Mouse (Mus musculus) hindbrain, embryonic 13.5 days (tissue): ENCODE results near the gene Nat8f1. TPM values are rescaled to one million over a fixed set of nuclear protein-coding genes. Genes with fewer than 3 reads are reported as not detected.

Experiments used
- ATAC-seq: fragments of 200-750 bp; cut with Nextera tagmentation; 2 replicates; pipeline ENCODE4 v1.8.0; 2017; ENCODE audit warnings: moderate TSS enrichment; ENCODE audit not compliant: low FRiP score
- H3K27ac ChIP-seq: fragments of 300-500 bp; sonication (generic); 2 replicates; pipeline ENCODE4 v1.5.1; 2015; ENCODE audit warnings: inconsistent platforms, mild to moderate bottlenecking, moderate library complexity
- H3K27me3 ChIP-seq: fragments of 300-500 bp; sonication (generic); 2 replicates; pipeline ENCODE4 v1.6.1; 2015; ENCODE audit warnings: mild to moderate bottlenecking, inconsistent platforms
- H3K36me3 ChIP-seq: fragments of 300-500 bp; sonication (generic); 2 replicates; pipeline ENCODE4 v1.6.1; 2015; ENCODE audit warnings: mild to moderate bottlenecking, inconsistent platforms
- H3K4me1 ChIP-seq: fragments of 300-500 bp; sonication (generic); replicated peaks from 2 replicates; pipeline ENCODE4 v1.6.1; 2015; ENCODE audit warnings: inconsistent platforms
- H3K4me2 ChIP-seq: fragments of 300-500 bp; sonication (generic); 2 replicates; pipeline ENCODE4 v1.6.1; 2015; ENCODE audit warnings: inconsistent platforms, mild to moderate bottlenecking, moderate library complexity
- H3K4me3 ChIP-seq: fragments of 300-500 bp; sonication (generic); 2 replicates; pipeline ENCODE4 v1.5.1; 2015; ENCODE audit warnings: mild to moderate bottlenecking, inconsistent platforms
- H3K9ac ChIP-seq: fragments of 300-500 bp; sonication (generic); 2 replicates; pipeline ENCODE4 v1.6.1; 2015; ENCODE audit warnings: mild to moderate bottlenecking, inconsistent platforms
- H3K9me3 ChIP-seq: fragments of 300-500 bp; sonication (generic); 2 replicates; pipeline ENCODE4 v1.6.1; 2016; ENCODE audit warnings: inconsistent platforms
- WGBS: fragments of 180-500 bp; shearing (Covaris S2); methylation state at CpG from one replicate; pipeline ENCODE4 v1.1.7; 2015; 5-methylcytosine and 5-hydroxymethylcytosine counted together
- polyA plus RNA-seq: library from polyadenylated mRNA; unstranded; fragments of >200 nt; fragmentation: Nextera tagmentation; extraction: Ambion mirVana; gene quantifications from 2 replicates; pipeline ENCODE4 v1.2.1, GENCODE M21; 2015

The Nat8f1 gene
- polyA plus RNA-seq, 1 experiment from 2014 or later = 20.0 TPM

DNA sequence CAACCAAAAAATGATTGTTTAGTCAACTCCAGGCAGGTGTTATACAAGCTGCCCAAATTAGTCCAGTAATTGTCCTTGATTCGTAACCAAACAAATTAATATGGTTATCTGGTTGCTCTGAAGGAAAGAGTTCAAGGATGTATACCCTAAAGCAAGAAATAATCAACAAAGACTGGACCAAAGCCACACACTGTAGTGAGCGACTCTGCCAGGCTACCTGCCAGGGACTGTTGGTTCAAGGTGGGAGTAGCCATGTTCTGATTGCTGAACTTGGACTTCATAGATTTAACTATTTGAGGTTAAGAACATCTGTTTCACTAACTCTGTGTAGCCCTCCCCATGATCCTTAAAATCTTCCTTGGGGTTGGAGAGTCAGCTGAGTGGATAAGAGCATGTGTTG, 52.4 kb downstream of the Nat8f1 start:
- Histone ChIP-seq H3K4me1 (no peaks in the 10 kb centered on the region), H3K4me3 (no peak overlapping the region)
- ATAC-seq = no peak

DNA sequence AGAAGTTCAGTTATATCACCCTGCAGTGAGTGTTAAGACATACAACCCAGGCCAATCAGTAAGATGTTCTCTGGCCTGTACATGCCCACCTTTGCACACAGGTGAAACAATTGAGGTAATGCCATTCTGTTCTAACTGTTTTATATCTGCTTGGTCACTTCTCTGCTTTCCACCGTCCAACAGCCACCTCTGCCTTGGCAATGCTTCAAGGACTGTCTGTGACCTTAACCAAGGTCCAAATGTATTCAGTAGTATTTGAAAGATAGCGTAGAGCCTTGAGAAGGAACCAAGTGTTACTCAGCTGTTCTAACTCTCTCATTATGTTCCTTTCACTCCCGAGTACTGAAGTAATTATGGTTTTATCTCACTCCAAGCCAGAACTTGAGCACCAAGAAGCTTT, 52.9 kb downstream of the Nat8f1 start:
- Histone ChIP-seq H3K4me3 (no peak overlapping the region), H3K36me3 (no peaks in the 10 kb centered on the region), H3K9me3 (no peaks in the 10 kb centered on the region), H3K4me1 (no peaks in the 10 kb centered on the region), H3K9ac (no peak overlapping the region), H3K27me3 (no peaks in the 10 kb centered on the region), H3K27ac (no peak overlapping the region), H3K4me2 (no peak overlapping the region)
- ATAC-seq = no peak
- WGBS = 82% methylated on average over 3 of the region's 3 CpGs

More for the DNA sequence above, 52.4 kb downstream of the Nat8f1 start:
- no peak overlapping the region for H3K4me2 ChIP-seq
- no peaks in the 10 kb centered on the region for H3K9me3 ChIP-seq
- no peak overlapping the region for H3K27ac ChIP-seq
- WGBS = 86% methylated on average over 2 of the region's 2 CpGs
- no peaks in the 10 kb centered on the region for H3K36me3 ChIP-seq
- no peaks in the 10 kb centered on the region for H3K27me3 ChIP-seq
- H3K9ac ChIP-seq = no peak overlapping the region

DNA sequence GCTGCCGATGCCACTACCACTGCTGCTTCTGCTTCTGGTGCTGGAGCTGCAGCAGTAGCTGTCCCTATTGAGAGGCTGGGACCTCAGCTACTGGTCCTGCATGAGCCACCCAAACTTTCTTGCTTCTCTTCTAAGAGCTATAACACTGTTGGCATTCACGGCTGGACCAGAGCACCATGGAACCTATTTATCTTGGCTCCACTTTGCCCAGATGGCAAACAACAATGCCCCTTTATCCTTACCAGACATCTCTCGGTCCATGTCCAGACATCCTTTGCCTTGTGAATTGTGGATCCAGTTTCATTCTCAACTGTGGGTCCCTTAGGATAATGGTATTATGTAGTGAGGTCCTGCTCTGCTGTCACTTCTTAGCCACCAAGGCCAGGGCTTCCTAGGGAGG, 54.2 kb downstream of the Nat8f1 start:
- no peak for ATAC-seq
- Histone ChIP-seq H3K27me3 (no peaks in the 10 kb centered on the region), H3K9ac (no peak overlapping the region), H3K4me1 (no peaks in the 10 kb centered on the region), H3K36me3 (no peaks in the 10 kb centered on the region), H3K4me2 (no peak overlapping the region), H3K4me3 (no peak overlapping the region), H3K27ac (no peak overlapping the region), H3K9me3 (no peaks in the 10 kb centered on the region)
- WGBS = 79% methylated on average over 3 of the region's 3 CpGs

Other genes with a start within 250 kb of the Nat8f1 start
- gene Nat8f7, start 202.5 kb downstream of the Nat8f1 start, polyA plus RNA-seq = 0.09 TPM in 1 of 2 replicates, not detected in the other
- gene Nat8f3, start 149.9 kb downstream of the Nat8f1 start, polyA plus RNA-seq = 0.40 and 0.44 TPM in 2 replicates
- not detected in 2 replicates for gene Nat8f6, start 94.7 kb downstream of the Nat8f1 start, polyA plus RNA-seq
- 0.29 TPM in 1 of 2 replicates, not detected in the other for gene Nat8f5, start 94.7 kb downstream of the Nat8f1 start, polyA plus RNA-seq
- gene Nat8, start 83.6 kb downstream of the Nat8f1 start, polyA plus RNA-seq = not detected in 2 replicates
- not detected in 2 replicates for gene Nat8f2, start 46.5 kb downstream of the Nat8f1 start, polyA plus RNA-seq
- gene Nat8f4, start 10.8 kb downstream of the Nat8f1 start, polyA plus RNA-seq = 6.8 and 6.9 TPM in 2 replicates
- 50.0 and 55.5 TPM in 2 replicates for gene Tprkb, start 3.8 kb downstream of the Nat8f1 start, polyA plus RNA-seq
- gene Dusp11, start 46.0 kb upstream of the Nat8f1 start, polyA plus RNA-seq = 49.9 and 53.4 TPM in 2 replicates
- not detected in 2 replicates for gene Figla, start 100.5 kb upstream of the Nat8f1 start, polyA plus RNA-seq
- gene Add2, start 113.0 kb upstream of the Nat8f1 start, polyA plus RNA-seq = 173 and 185 TPM in 2 replicates